Mouse (Mus musculus) heart, postnatal 0 days (tissue): Measurements from ENCODE around the gene Tmem26.

ENCODE experiments used
- CTCF ChIP-seq: IDR thresholded peaks from 2 replicates; pipeline ENCODE4 v1.5.1; 2016; ENCODE audit warnings: antibody characterized with exemption, control low read depth, low read depth
- EP300 ChIP-seq: IDR thresholded peaks from 2 replicates; pipeline ENCODE4 v1.6.1; 2016; ENCODE audit warnings: antibody characterized with exemption, low read depth

- TF ChIP-seq EP300 = no peak
- TF ChIP-seq CTCF = no peak
These were observed 9.1 kb upstream of the Tmem26 start for GRCm38 (mm10) chr10:68714302-68714701.
